Mouse (Mus musculus) forebrain, embryonic 11.5 days (tissue): ENCODE data around the gene Samd11. TPM values are rescaled to one million over a fixed set of nuclear protein-coding genes. Genes with fewer than 3 reads are reported as not detected.

Experiments used
- ATAC-seq: fragments of 200-750 bp; cut with Nextera tagmentation; replicated peaks from 2 replicates; pipeline ENCODE4 v1.8.0; 2017; ENCODE audit warnings: moderate TSS enrichment; ENCODE audit not compliant: low FRiP score
- DNase-seq: peaks from one replicate; pipeline ENCODE4 v3.0.0-alpha.2; 2017; ENCODE audit warnings: low spot score
- H3K27ac ChIP-seq: fragments of 300-500 bp; sonication (generic); 2 replicates; pipeline ENCODE4 v1.5.1; 2014; ENCODE audit warnings: low read depth, low read length
- H3K27me3 ChIP-seq: fragments of 300-500 bp; sonication (generic); 2 replicates; pipeline ENCODE4 v1.6.1; 2014; ENCODE audit warnings: mild to moderate bottlenecking, low read length, mixed read lengths; ENCODE audit not compliant: control insufficient read depth, insufficient read depth
- H3K36me3 ChIP-seq: fragments of 300-500 bp; sonication (generic); 2 replicates; pipeline ENCODE4 v1.6.1; 2014; ENCODE audit warnings: mild to moderate bottlenecking, low read length, moderate library complexity, mixed read lengths; ENCODE audit not compliant: control insufficient read depth, insufficient read depth
- H3K4me1 ChIP-seq: fragments of 300-500 bp; sonication (generic); replicated peaks from 2 replicates; pipeline ENCODE4 v1.6.1; 2014; ENCODE audit warnings: low read length, mixed read lengths; ENCODE audit not compliant: control insufficient read depth, insufficient read depth
- H3K4me2 ChIP-seq: fragments of 300-500 bp; sonication (generic); 2 replicates; pipeline ENCODE4 v1.6.1; 2014; ENCODE audit warnings: low read depth, mild to moderate bottlenecking, low read length, moderate library complexity, mixed read lengths; ENCODE audit not compliant: severe bottlenecking
- H3K4me3 ChIP-seq: fragments of 300-500 bp; sonication (generic); 2 replicates; pipeline ENCODE4 v1.5.1; 2014; ENCODE audit warnings: low read depth, low read length
- H3K9ac ChIP-seq: fragments of 300-500 bp; sonication (generic); 2 replicates; pipeline ENCODE4 v1.6.1; 2014; ENCODE audit warnings: low read length
- H3K9me3 ChIP-seq: fragments of 300-500 bp; sonication (generic); 2 replicates; pipeline ENCODE4 v1.6.1; 2016; ENCODE audit warnings: low read length, mixed read lengths; ENCODE audit not compliant: control insufficient read depth
- WGBS: fragments of 180-500 bp; shearing (Covaris S2); extraction: QIAGEN DNeasy Blood & Tissue Kit; methylation state at CpG from one replicate; pipeline ENCODE4 v1.1.7; 2014; 5-methylcytosine and 5-hydroxymethylcytosine counted together
- polyA plus RNA-seq: library from polyadenylated mRNA; unstranded; fragments of >200 nt; fragmentation: Nextera tagmentation; extraction: Ambion mirVana; gene quantifications from 2 replicates; pipeline ENCODE4 v1.2.1, GENCODE M21; 2014

The Samd11 gene
- polyA plus RNA-seq, 1 experiment from 2014 or later = 2.0 TPM

GRCm38 (mm10) chr4:156217838-156218237 lies 37.6 kb downstream of the Samd11 start:
- no peaks in the 10 kb centered on the region for H3K9me3 ChIP-seq
- no peaks in the 10 kb centered on the region for H3K36me3 ChIP-seq
- H3K27me3 ChIP-seq = no peaks in the 10 kb centered on the region
- H3K4me2 ChIP-seq = no peak overlapping the region
- WGBS = 84% methylated on average over 16 of the region's 16 CpGs
- ATAC-seq (no peak), DNase-seq (no peak)
- no peak overlapping the region for H3K9ac ChIP-seq
- no peak overlapping the region for H3K27ac ChIP-seq
- no peaks in the 10 kb centered on the region for H3K4me1 ChIP-seq
- H3K4me3 ChIP-seq = no peak overlapping the region

- Histone ChIP-seq H3K4me1 (no peaks in the 10 kb centered on the region), H3K27ac (no peak overlapping the region), H3K36me3 (no peaks in the 10 kb centered on the region), H3K4me2 (no peak overlapping the region), H3K4me3 (no peak overlapping the region), H3K27me3 (no peaks in the 10 kb centered on the region), H3K9me3 (no peaks in the 10 kb centered on the region), H3K9ac (no peak overlapping the region)
- WGBS = 85% methylated on average over 16 of the region's 16 CpGs
- ATAC-seq = no peak; the same call in 1 of the 2 replicates
- no peak for DNase-seq
Measured at GRCm38 (mm10) chr4:156217022-156217669, 38.3 kb downstream of the Samd11 start.

DNA sequence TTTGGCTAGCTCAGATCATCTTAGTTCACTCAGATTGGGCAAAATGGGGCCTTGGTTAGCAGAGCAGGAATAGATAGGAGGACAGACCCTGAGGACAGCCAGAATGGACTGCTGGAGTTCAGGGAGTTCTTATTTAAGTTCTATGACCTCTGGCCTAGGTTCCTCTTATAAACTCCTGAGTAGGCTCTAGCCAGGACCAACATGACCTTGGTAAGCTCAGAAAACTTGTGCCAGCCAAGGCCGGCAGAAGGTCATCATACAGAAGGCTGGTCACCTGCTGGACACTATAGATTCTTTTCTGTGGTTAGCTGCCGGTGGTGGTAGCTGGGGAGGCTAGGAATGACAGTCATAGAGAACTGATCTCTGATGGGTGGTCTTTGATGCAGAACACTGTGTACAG lies 39.3 kb downstream of the Samd11 start:
- H3K27ac ChIP-seq = no peak overlapping the region
- 84% methylated on average over 2 of the region's 2 CpGs for WGBS
- H3K4me3 ChIP-seq = no peak overlapping the region
- no peaks in the 10 kb centered on the region for H3K27me3 ChIP-seq
- H3K4me2 ChIP-seq = no peak overlapping the region
- H3K9me3 ChIP-seq = no peaks in the 10 kb centered on the region
- no peak for ATAC-seq
- H3K36me3 ChIP-seq = no peaks in the 10 kb centered on the region
- no peak overlapping the region for H3K9ac ChIP-seq
- no peaks in the 10 kb centered on the region for H3K4me1 ChIP-seq
- DNase-seq = no peak

GRCm38 (mm10) chr4:156215649-156216048 lies 39.8 kb downstream of the Samd11 start, which contains the start of gene Perm1:
Perm1 (plus strand) TSS chr4:156215868.
- Histone ChIP-seq H3K9ac (no peak within 1 kb of the TSS), H3K27ac (no peak within 1 kb of the TSS), H3K27me3 (no peaks in the 10 kb centered on the region), H3K9me3 (no peaks in the 10 kb centered on the region), H3K4me1 (no peaks in the 10 kb centered on the region), H3K36me3 (no peaks in the 10 kb centered on the region), H3K4me2 (no peak within 1 kb of the TSS), H3K4me3 (no peak within 1 kb of the TSS)
- ATAC-seq (no peak), DNase-seq (no peak)
- 83% methylated on average over 4 of the region's 4 CpGs for WGBS

- H3K4me1 ChIP-seq = no peaks in the 10 kb centered on the region
Measured at GRCm38 (mm10) chr4:156213134-156213533, 42.3 kb downstream of the Samd11 start.

DNA sequence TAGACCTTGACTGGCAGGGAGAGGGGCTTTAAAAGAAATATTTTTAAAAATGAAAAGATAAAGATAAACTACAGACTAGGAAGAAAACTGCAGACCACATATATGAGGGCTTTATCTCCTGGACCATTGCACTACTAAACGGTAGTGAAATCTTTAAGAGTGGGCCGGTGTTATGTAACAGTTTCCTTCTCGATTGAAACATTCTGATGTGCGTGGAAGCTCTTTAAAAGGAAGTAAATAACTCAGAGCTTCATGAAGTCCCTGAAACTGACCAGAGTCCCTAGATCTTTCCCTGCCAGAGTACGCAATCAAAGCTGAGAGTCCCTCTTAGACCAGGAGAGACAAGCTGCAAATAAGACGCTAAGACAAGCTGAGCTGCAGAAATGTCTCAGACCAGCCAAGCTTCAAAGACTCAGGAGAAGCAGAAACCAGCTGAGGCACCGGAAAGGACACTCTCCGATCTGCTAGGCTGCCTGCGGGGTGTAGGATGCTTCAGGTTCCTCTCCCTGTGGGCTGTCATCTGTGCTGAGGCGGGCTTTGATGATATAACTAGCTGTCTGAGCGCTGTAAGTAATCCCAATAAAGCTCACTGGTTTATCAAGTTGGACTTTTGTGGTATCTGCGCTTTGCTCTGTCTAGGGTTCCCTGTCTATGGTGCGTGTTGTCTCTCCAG lies 45.4 kb downstream of the Samd11 start:
- WGBS = 85% methylated on average over 13 of the region's 13 CpGs
- Histone ChIP-seq H3K36me3 (no peaks in the 10 kb centered on the region), H3K27me3 (no peaks in the 10 kb centered on the region), H3K9ac (no peak overlapping the region), H3K4me2 (no peak overlapping the region), H3K9me3 (no peaks in the 10 kb centered on the region), H3K27ac (no peak overlapping the region), H3K4me3 (no peak overlapping the region), H3K4me1 (no peaks in the 10 kb centered on the region)
- DNase-seq = no peak
- ATAC-seq = no peak

More at GRCm38 (mm10) chr4:156213134-156213533, 42.3 kb downstream of the Samd11 start:
- Histone ChIP-seq H3K9me3 (no peaks in the 10 kb centered on the region), H3K4me3 (no peak overlapping the region), H3K4me2 (no peak overlapping the region), H3K36me3 (no peaks in the 10 kb centered on the region), H3K27me3 (no peaks in the 10 kb centered on the region), H3K27ac (no peak overlapping the region), H3K9ac (no peak overlapping the region)
- WGBS = 94% methylated on average over 13 of the region's 13 CpGs
- DNase-seq (no peak), ATAC-seq (no peak)

DNA sequence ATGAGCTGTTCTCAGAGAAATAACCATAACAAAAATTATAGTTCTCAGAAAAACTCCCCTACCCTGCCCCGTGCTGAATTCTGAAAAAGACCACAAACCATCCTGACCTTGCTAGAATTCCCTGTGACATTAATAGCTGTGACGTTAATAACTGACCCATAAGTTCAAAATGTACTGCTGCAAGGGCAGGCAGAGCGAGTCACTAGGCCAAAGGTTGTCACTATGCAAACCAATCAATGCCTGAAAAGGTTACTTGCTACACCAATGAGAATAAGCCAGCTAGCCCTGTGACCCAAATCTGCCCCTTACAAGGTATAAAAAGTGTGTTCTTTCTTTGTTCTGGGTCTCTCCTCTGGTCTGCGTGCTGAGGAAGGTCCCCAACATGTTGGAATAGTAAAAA lies 46.6 kb downstream of the Samd11 start:
- H3K4me1 ChIP-seq = peaks cover 6% of the 10 kb centered on the region; the same call in 1 of the 2 replicates
- ATAC-seq (no peak), DNase-seq (no peak)

GRCm38 (mm10) chr4:156203413-156204131 lies 51.9 kb downstream of the Samd11 start:
- ATAC-seq (peak; percentile 57), DNase-seq (peak; percentile 68)
- H3K36me3 ChIP-seq = no peaks in the 10 kb centered on the region
- H3K9me3 ChIP-seq = no peaks in the 10 kb centered on the region
- no peaks in the 10 kb centered on the region for H3K27me3 ChIP-seq
- H3K9ac ChIP-seq = peak overlapping the region; percentile 77
- H3K4me2 ChIP-seq = peak overlapping the region; percentile 94
- under 1% methylated on average over 49 of the region's 49 CpGs for WGBS
- H3K4me1 ChIP-seq = peaks cover 13% of the 10 kb centered on the region; the same call in 1 of the 2 replicates
- peak overlapping the region; percentile 61 for H3K4me3 ChIP-seq
- H3K27ac ChIP-seq = peak overlapping the region; percentile 62

More for the DNA sequence above, 46.6 kb downstream of the Samd11 start:
- Histone ChIP-seq H3K9me3 (no peaks in the 10 kb centered on the region), H3K36me3 (no peaks in the 10 kb centered on the region), H3K4me2 (no peak overlapping the region), H3K27ac (no peak overlapping the region), H3K27me3 (no peaks in the 10 kb centered on the region), H3K9ac (no peak overlapping the region), H3K4me3 (no peak overlapping the region)
- WGBS = 88% methylated on average over 4 of the region's 4 CpGs
